Mouse (Mus musculus) midbrain, embryonic 14.5 days (tissue): ENCODE measurements around the gene Qrich2. TPM values are rescaled to one million over a fixed set of nuclear protein-coding genes. Genes with fewer than 3 reads are reported as not detected.
A peak's percentile ranks its signal among the peaks of the same experiment; 100 is the strongest.
"Not testable (repeated sequence)": the region's sequence is repeated elsewhere in the genome, so short reads cannot be mapped to it uniquely, and the experiment has no call there.

ENCODE experiments used
- ATAC-seq: fragments of 200-750 bp; cut with Nextera tagmentation; 2 replicates; pipeline ENCODE4 v1.8.0; 2017; ENCODE audit warnings: moderate number of reproducible peaks, moderate library complexity; ENCODE audit not compliant: low FRiP score, low TSS enrichment
- DNase-seq: peaks from one replicate; pipeline ENCODE4 v3.0.0-alpha.2; 2015
- H3K27ac ChIP-seq: fragments of 300-500 bp; sonication (generic); replicated peaks from 2 replicates; pipeline ENCODE4 v1.5.1; 2014; ENCODE audit warnings: mild to moderate bottlenecking, low read depth, low read length, moderate library complexity
- H3K27me3 ChIP-seq: fragments of 300-500 bp; sonication (generic); 2 replicates; pipeline ENCODE4 v1.6.1; 2014; ENCODE audit warnings: low read length, control low read depth, mixed read lengths; ENCODE audit not compliant: control insufficient read depth, insufficient read depth
- H3K36me3 ChIP-seq: fragments of 300-500 bp; sonication (generic); 2 replicates; pipeline ENCODE4 v1.6.1; 2014; ENCODE audit warnings: low read length, control low read depth; ENCODE audit not compliant: control insufficient read depth, insufficient read depth
- H3K4me1 ChIP-seq: fragments of 300-500 bp; sonication (generic); 2 replicates; pipeline ENCODE4 v1.6.1; 2014; ENCODE audit warnings: mild to moderate bottlenecking, antibody characterized with exemption, low read length, control low read depth; ENCODE audit not compliant: control insufficient read depth, insufficient read depth
- H3K4me2 ChIP-seq: fragments of 300-500 bp; sonication (generic); 2 replicates; pipeline ENCODE4 v1.6.1; 2014; ENCODE audit warnings: mild to moderate bottlenecking, low read length, moderate library complexity
- H3K4me3 ChIP-seq: fragments of 300-500 bp; sonication (generic); replicated peaks from 2 replicates; pipeline ENCODE4 v1.5.1; 2014; ENCODE audit warnings: low read depth, low read length
- H3K9ac ChIP-seq: fragments of 300-500 bp; sonication (generic); replicated peaks from 2 replicates; pipeline ENCODE4 v1.6.1; 2014; ENCODE audit warnings: mild to moderate bottlenecking, low read length, moderate library complexity
- H3K9me3 ChIP-seq: fragments of 300-500 bp; sonication (generic); 2 replicates; pipeline ENCODE4 v1.6.1; 2016; ENCODE audit warnings: low read length, control low read depth, mixed read lengths; ENCODE audit not compliant: control insufficient read depth
- WGBS: fragments of 180-500 bp; shearing (Covaris S2); extraction: QIAGEN DNeasy Blood & Tissue Kit; methylation state at CpG from one replicate; pipeline ENCODE4 v1.1.7; 2014; 5-methylcytosine and 5-hydroxymethylcytosine counted together
- polyA plus RNA-seq: library from polyadenylated mRNA; unstranded; fragments of >200 nt; fragmentation: Nextera tagmentation; extraction: Ambion mirVana; gene quantifications from 2 replicates; pipeline ENCODE4 v1.2.1, GENCODE M21; 2014

Qrich2 gene
- polyA plus RNA-seq, 1 experiment from 2014 or later = not detected

- Histone ChIP-seq H3K9me3 (no peaks in the 10 kb centered on the region), H3K27ac (no peak overlapping the region), H3K4me1 (peaks cover 5% of the 10 kb centered on the region; the same call in 1 of the 2 replicates), H3K9ac (no peak overlapping the region), H3K36me3 (no peaks in the 10 kb centered on the region), H3K27me3 (no peaks in the 10 kb centered on the region), H3K4me3 (no peak overlapping the region), H3K4me2 (no peak overlapping the region)
- DNase-seq (no peak), ATAC-seq (no peak)
- WGBS = 87% methylated on average over 5 of the region's 5 CpGs
Measured at GRCm38 (mm10) chr11:116417054-116417453, 49.0 kb downstream of the Qrich2 start.

GRCm38 (mm10) chr11:116416196-116416943, 49.7 kb downstream of the Qrich2 start:
- no peaks in the 10 kb centered on the region for H3K27me3 ChIP-seq
- WGBS = 82% methylated on average over 6 of the region's 6 CpGs
- H3K9ac ChIP-seq = no peak overlapping the region; the same call in 1 of the 2 replicates

GRCm38 (mm10) chr11:116413631-116414022, 52.4 kb downstream of the Qrich2 start:
- Histone ChIP-seq H3K4me1 (peaks cover 8% of the 10 kb centered on the region; the same call in 1 of the 2 replicates), H3K4me2 (peak overlapping the region; percentile 95), H3K27me3 (no peaks in the 10 kb centered on the region), H3K36me3 (no peaks in the 10 kb centered on the region), H3K27ac (peak overlapping the region; percentile 94), H3K4me3 (peak overlapping the region; percentile 80), H3K9me3 (no peaks in the 10 kb centered on the region), H3K9ac (peak overlapping the region; percentile 89)
- WGBS = 73% methylated on average over 4 of the region's 4 CpGs
- ATAC-seq = no peak; the same call in 1 of the 2 replicates
- DNase-seq = no peak

More at GRCm38 (mm10) chr11:116416196-116416943, 49.7 kb downstream of the Qrich2 start:
- no peak for ATAC-seq
- H3K4me1 ChIP-seq = peaks cover 8% of the 10 kb centered on the region; the same call in 1 of the 2 replicates
- H3K36me3 ChIP-seq = no peaks in the 10 kb centered on the region
- H3K9me3 ChIP-seq = no peaks in the 10 kb centered on the region
- no peak overlapping the region for H3K4me3 ChIP-seq
- no peak overlapping the region for H3K27ac ChIP-seq
- H3K4me2 ChIP-seq = no peak overlapping the region
- DNase-seq = no peak

- DNase-seq (peak; percentile 97), ATAC-seq (peak; percentile 96)
- Histone ChIP-seq H3K27me3 (no peaks in the 10 kb centered on the region), H3K27ac (peak within 1 kb of the TSS; percentile 94), H3K36me3 (no peaks in the 10 kb centered on the region), H3K4me3 (peak within 1 kb of the TSS; percentile 80), H3K4me2 (peak within 1 kb of the TSS; percentile 95), H3K9me3 (no peaks in the 10 kb centered on the region), H3K9ac (peak within 1 kb of the TSS; percentile 89), H3K4me1 (peaks cover 8% of the 10 kb centered on the region; the same call in 1 of the 2 replicates)
- 1% methylated on average over 79 of the region's 82 CpGs for WGBS
Measured at GRCm38 (mm10) chr11:116412904-116413630, 53.0 kb downstream of the Qrich2 start, which contains the start of gene Rnf157. Gene Rnf157, minus strand, starts transcription at chr11:116413032.

- Histone ChIP-seq H3K4me1 (peaks cover 8% of the 10 kb centered on the region; the same call in 1 of the 2 replicates), H3K27ac (peak overlapping the region; percentile 94), H3K4me2 (peak overlapping the region; percentile 95), H3K9me3 (no peaks in the 10 kb centered on the region), H3K27me3 (no peaks in the 10 kb centered on the region), H3K9ac (peak overlapping the region; percentile 89), H3K36me3 (no peaks in the 10 kb centered on the region), H3K4me3 (peak overlapping the region; percentile 80)
- DNase-seq (peak; percentile 62), ATAC-seq (peak; percentile 49; the same call in 1 of the 2 replicates)
- WGBS = under 1% methylated on average over 73 of the region's 76 CpGs
Measured at GRCm38 (mm10) chr11:116412028-116412827, 53.8 kb downstream of the Qrich2 start.

GRCm38 (mm10) chr11:116411582-116411981, 54.5 kb downstream of the Qrich2 start:
- Histone ChIP-seq H3K27me3 (no peaks in the 10 kb centered on the region), H3K4me2 (peak overlapping the region; percentile 95), H3K9me3 (no peaks in the 10 kb centered on the region), H3K36me3 (no peaks in the 10 kb centered on the region), H3K4me1 (peaks cover 8% of the 10 kb centered on the region; the same call in 1 of the 2 replicates), H3K4me3 (peak overlapping the region; percentile 80), H3K27ac (0 out of 2 replicates have a peak overlapping the region, but pooled peaks have one; percentile 8), H3K9ac (peak overlapping the region; percentile 89; the same call in 1 of the 2 replicates)
- DNase-seq (peak; percentile 51), ATAC-seq (no peak)
- 5% methylated on average over 6 of the region's 6 CpGs for WGBS

GRCm38 (mm10) chr11:116410415-116410814, 55.6 kb downstream of the Qrich2 start:
- not testable (repeated sequence) for DNase-seq, H3K9ac ChIP-seq, H3K36me3 ChIP-seq, H3K4me3 ChIP-seq, H3K27me3 ChIP-seq, ATAC-seq, H3K9me3 ChIP-seq, H3K27ac ChIP-seq, H3K4me1 ChIP-seq
- peak overlapping the region; percentile 95; the same call in 1 of the 2 replicates for H3K4me2 ChIP-seq
- WGBS = 87% methylated on average over 4 of the region's 4 CpGs

- H3K27me3 ChIP-seq = no peaks in the 10 kb centered on the region
- H3K27ac ChIP-seq = no peak overlapping the region
- no peak overlapping the region for H3K4me2 ChIP-seq
- H3K9me3 ChIP-seq = no peaks in the 10 kb centered on the region
- peaks cover 2% of the 10 kb centered on the region; the same call in 1 of the 2 replicates for H3K36me3 ChIP-seq
- peaks cover 8% of the 10 kb centered on the region; the same call in 1 of the 2 replicates for H3K4me1 ChIP-seq
- 95% methylated on average over 3 of the region's 3 CpGs for WGBS
- no peak for DNase-seq
- no peak overlapping the region for H3K4me3 ChIP-seq
- no peak overlapping the region for H3K9ac ChIP-seq
- no peak for ATAC-seq
Measured at GRCm38 (mm10) chr11:116409008-116409407, 57.0 kb downstream of the Qrich2 start.
